Mouse (Mus musculus) MEL (cell line): ENCODE measurements at regions not wholly inside any gene's neighbourhood (a gene's known extent, or its start where the extent isn't known, plus 50 kb on each side); places are given as distances from the start of the nearest gene placed in this dataset.

ENCODE experiments used
- DNase-seq: peaks from one replicate; pipeline ENCODE4 v3.0.0; 2011; ENCODE audit warnings: low read depth, low spot score
- H3K27ac ChIP-seq: 2 replicates; pipeline ENCODE4 v1.5.1; 2012; ENCODE audit warnings: low read depth, mild to moderate bottlenecking, control low read depth, low read length, moderate library complexity; ENCODE audit not compliant: control insufficient read depth
- H3K27me3 ChIP-seq, 2 experiments: fragments of 150-350 bp in 1 of 2; sonication (generic) in 1 of 2; 2 replicates each; pipeline ENCODE4 v1.6.1; 2012; ENCODE audit warnings: low read length in 2 of 2, mild to moderate bottlenecking in 2 of 2, improper control_type of control experiment in 1 of 2, moderate library complexity in 1 of 2; ENCODE audit not compliant: insufficient read depth in 2 of 2, control insufficient read depth in 1 of 2
- H3K36me3 ChIP-seq, 2 experiments: 2 replicates each; pipeline ENCODE4 v1.6.1; 2012 to 2014; ENCODE audit warnings: low read length in 2 of 2, improper control_type of control experiment in 1 of 2, inconsistent platforms in 1 of 2, mild to moderate bottlenecking in 1 of 2; ENCODE audit not compliant: insufficient read depth in 2 of 2, control insufficient read depth in 1 of 2
- H3K4me1 ChIP-seq, 2 experiments: fragments of 150-350 bp in 1 of 2; sonication (generic) in 1 of 2; 2 replicates each; pipeline ENCODE4 v1.6.1; 2012; ENCODE audit warnings: low read length in 2 of 2, improper control_type of control experiment in 1 of 2, mild to moderate bottlenecking in 1 of 2; ENCODE audit not compliant: insufficient read depth in 2 of 2, control insufficient read depth in 1 of 2
- H3K4me3 ChIP-seq, 2 experiments: fragments of 150-350 bp in 1 of 2; sonication (generic) in 1 of 2; 2 replicates each; pipeline ENCODE4 v1.5.1; 2012; ENCODE audit warnings: low read depth in 2 of 2, low read length in 2 of 2, mild to moderate bottlenecking in 2 of 2, moderate library complexity in 2 of 2, control low read depth in 1 of 2, improper control_type of control experiment in 1 of 2; ENCODE audit not compliant: control insufficient read depth in 1 of 2, insufficient read depth in 1 of 2
- H3K79me2 ChIP-seq: 2 replicates; pipeline ENCODE4 v1.6.1; 2012; ENCODE audit warnings: mild to moderate bottlenecking, low read length, moderate library complexity; ENCODE audit not compliant: control insufficient read depth, poor library complexity, insufficient read depth
- H3K9ac ChIP-seq: 2 replicates; pipeline ENCODE4 v1.6.1; 2012; ENCODE audit warnings: low read depth, mild to moderate bottlenecking, control low read depth, low read length, moderate library complexity; ENCODE audit not compliant: control insufficient read depth, poor library complexity, severe bottlenecking
- H3K9me3 ChIP-seq: fragments of 150-350 bp; sonication (generic); replicated peaks from 2 replicates; pipeline ENCODE4 v1.6.1; 2012; ENCODE audit warnings: mild to moderate bottlenecking, low read length, improper control_type of control experiment, moderate library complexity; ENCODE audit not compliant: insufficient read depth
- BHLHE40 ChIP-seq: IDR thresholded peaks from 2 replicates; pipeline ENCODE4 v1.6.1; 2012; ENCODE audit warnings: low read depth, mild to moderate bottlenecking, inconsistent platforms, low read length, improper control_type of control experiment, borderline replicate concordance
- CHD2 ChIP-seq: IDR thresholded peaks from 2 replicates; pipeline ENCODE4 v1.6.1; 2011; ENCODE audit warnings: low read length, improper control_type of control experiment
- CTCF ChIP-seq, 3 experiments: IDR thresholded peaks in 2 of 3; conservative IDR thresholded peaks in 1 of 3; 2 replicates each; pipeline ENCODE4 v1.5.1; 2011 to 2012; ENCODE audit warnings: low read length in 3 of 3, low read depth in 2 of 3, mild to moderate bottlenecking in 2 of 3, improper control_type of control experiment in 1 of 3, inconsistent platforms in 1 of 3, mixed read lengths in 1 of 3, moderate library complexity in 1 of 3; ENCODE audit not compliant: control insufficient read depth in 1 of 3, insufficient read depth in 1 of 3, poor library complexity in 1 of 3, severe bottlenecking in 1 of 3
- E2F4 ChIP-seq: IDR thresholded peaks from 2 replicates; pipeline ENCODE4 v1.6.1; 2011; ENCODE audit warnings: low read depth, low read length, improper control_type of control experiment, borderline replicate concordance
- ELF1 ChIP-seq: IDR thresholded peaks from 2 replicates; pipeline ENCODE4 v1.6.1; 2014; ENCODE audit warnings: low read depth, mild to moderate bottlenecking, inconsistent platforms, low read length, improper control_type of control experiment, moderate library complexity
- EP300 ChIP-seq, 2 experiments: IDR thresholded peaks; 2 replicates each; pipeline ENCODE4 v1.6.1; 2011; ENCODE audit warnings: improper control_type of control experiment in 2 of 2, low read length in 2 of 2, low read depth in 1 of 2, mild to moderate bottlenecking in 1 of 2
- ETS1 ChIP-seq: IDR thresholded peaks from 2 replicates; pipeline ENCODE4 v1.6.1; 2012; ENCODE audit warnings: low read depth, mild to moderate bottlenecking, inconsistent platforms, low read length, improper control_type of control experiment, moderate library complexity
- GABPA ChIP-seq: IDR thresholded peaks from 2 replicates; pipeline ENCODE4 v1.6.1; 2012; ENCODE audit warnings: low read depth, mild to moderate bottlenecking, inconsistent platforms, low read length, improper control_type of control experiment, moderate library complexity
- HCFC1 ChIP-seq: IDR thresholded peaks from 2 replicates; pipeline ENCODE4 v1.6.1; 2012; ENCODE audit warnings: low read depth, mild to moderate bottlenecking, inconsistent platforms, low read length, improper control_type of control experiment, moderate library complexity
- MAZ ChIP-seq: IDR thresholded peaks from 2 replicates; pipeline ENCODE4 v1.6.1; 2012; ENCODE audit warnings: low read depth, mild to moderate bottlenecking, inconsistent platforms, low read length, improper control_type of control experiment
- MEF2A ChIP-seq: IDR thresholded peaks from 2 replicates; pipeline ENCODE4 v1.6.1; 2014; ENCODE audit warnings: low read depth, mild to moderate bottlenecking, inconsistent platforms, low read length, improper control_type of control experiment; ENCODE audit not compliant: poor library complexity, insufficient replicate concordance, severe bottlenecking; ENCODE audit errors: extremely low read depth
- MYC ChIP-seq: IDR thresholded peaks from 2 replicates; pipeline ENCODE4 v1.6.1; 2011; ENCODE audit warnings: low read depth, mild to moderate bottlenecking, low read length, improper control_type of control experiment, moderate library complexity
- NELFE ChIP-seq: IDR thresholded peaks from 2 replicates; pipeline ENCODE4 v1.6.1; 2011; ENCODE audit warnings: low read depth, low read length, improper control_type of control experiment
- POLR2A ChIP-seq, 2 experiments: IDR thresholded peaks; 2 replicates each; pipeline ENCODE4 v1.6.1; 2011 to 2012; ENCODE audit warnings: low read length in 2 of 2, mild to moderate bottlenecking in 2 of 2, control low read depth in 1 of 2, improper control_type of control experiment in 1 of 2, low read depth in 1 of 2, moderate library complexity in 1 of 2; ENCODE audit not compliant: control insufficient read depth in 1 of 2, insufficient read depth in 1 of 2, poor library complexity in 1 of 2
- POLR2AphosphoS2 ChIP-seq: IDR thresholded peaks from 2 replicates; pipeline ENCODE4 v1.6.1; 2011; ENCODE audit warnings: low read length, improper control_type of control experiment
- POLR2AphosphoS5 ChIP-seq: IDR thresholded peaks from 2 replicates; pipeline ENCODE4 v1.6.1; 2012; ENCODE audit warnings: low read depth, borderline replicate concordance, mild to moderate bottlenecking, inconsistent platforms, low read length, moderate library complexity, mixed read lengths
- RAD21 ChIP-seq: IDR thresholded peaks from 2 replicates; pipeline ENCODE4 v1.6.1; 2011; ENCODE audit warnings: mild to moderate bottlenecking, low read depth, low read length, improper control_type of control experiment
- RCOR1 ChIP-seq: IDR thresholded peaks from 2 replicates; pipeline ENCODE4 v1.6.1; 2012; ENCODE audit warnings: low read depth, mild to moderate bottlenecking, inconsistent platforms, low read length, improper control_type of control experiment
- SMC3 ChIP-seq: IDR thresholded peaks from 2 replicates; pipeline ENCODE4 v1.6.1; 2011; ENCODE audit warnings: low read depth, low read length, improper control_type of control experiment
- TAL1 ChIP-seq: IDR thresholded peaks from 2 replicates; pipeline ENCODE4 v1.6.1; 2012; ENCODE audit warnings: mild to moderate bottlenecking, inconsistent platforms, low read length, moderate library complexity, mixed read lengths
- TCF12 ChIP-seq: IDR thresholded peaks from 2 replicates; pipeline ENCODE4 v1.6.1; 2014; ENCODE audit warnings: low read depth, mild to moderate bottlenecking, inconsistent platforms, low read length, improper control_type of control experiment, moderate library complexity
- USF2 ChIP-seq, 2 experiments: IDR thresholded peaks; 2 replicates each; pipeline ENCODE4 v1.6.1; 2011 to 2012; ENCODE audit warnings: improper control_type of control experiment in 2 of 2, low read length in 2 of 2, borderline replicate concordance in 1 of 2, inconsistent platforms in 1 of 2, low read depth in 1 of 2, mild to moderate bottlenecking in 1 of 2; ENCODE audit not compliant: insufficient read depth in 1 of 2
- ZC3H11A ChIP-seq: IDR thresholded peaks from 2 replicates; pipeline ENCODE4 v1.6.1; 2012; ENCODE audit warnings: low read depth, mild to moderate bottlenecking, inconsistent platforms, low read length, improper control_type of control experiment
- ZMIZ1 ChIP-seq: IDR thresholded peaks from 2 replicates; pipeline ENCODE4 v1.6.1; 2012; ENCODE audit warnings: low read depth, mild to moderate bottlenecking, inconsistent platforms, low read length, improper control_type of control experiment, moderate library complexity
- ZNF384 ChIP-seq: IDR thresholded peaks from 2 replicates; pipeline ENCODE4 v1.6.1; 2012; ENCODE audit warnings: low read depth, mild to moderate bottlenecking, inconsistent platforms, low read length, improper control_type of control experiment

DNA sequence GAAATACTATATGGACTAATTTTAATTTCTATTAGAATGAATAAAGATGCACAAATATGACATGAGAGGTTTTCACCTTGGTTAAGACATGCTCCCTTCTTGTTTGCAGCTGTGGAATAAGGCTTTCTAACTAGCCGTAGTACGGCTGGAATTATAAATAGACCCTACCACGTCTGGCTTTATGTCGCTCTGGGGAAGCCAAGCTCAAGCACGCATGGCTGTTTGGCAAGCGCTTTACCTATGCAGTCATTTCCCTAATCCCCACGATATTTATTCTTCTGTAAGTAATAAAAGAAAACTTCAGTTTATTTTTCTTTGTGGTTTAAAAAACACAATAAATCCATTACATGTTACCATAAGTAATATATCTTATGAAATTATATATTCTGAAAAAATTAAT, 223.9 kb downstream of the Ube2cbp start:
- H3K27me3 ChIP-seq: no peaks in the 10 kb centered on the region
- no peak for DNase-seq
- H3K4me1 ChIP-seq: no peaks in the 10 kb centered on the region
- H3K36me3 ChIP-seq: no peaks in the 10 kb centered on the region
- H3K9me3 ChIP-seq: no peaks in the 10 kb centered on the region
- H3K9ac ChIP-seq: no peak overlapping the region
- TF ChIP-seq CHD2 (no peak), MAZ (no peak), EP300 (IDR thresholded peaks at IDR 0.05; ENCODE audit: low read depth in 1 of 2, low read length in 2 of 2) (no peak), HCFC1 (no peak), SMC3 (no peak), RAD21 (no peak), TAL1 (no peak), ZC3H11A (no peak), BHLHE40 (no peak), USF2 (IDR thresholded peaks at IDR 0.05; ENCODE audit: borderline replicate concordance in 1 of 2, insufficient read depth in 1 of 2, low read depth in 1 of 2, low read length in 2 of 2) (no peak), ZNF384 (no peak), NELFE (no peak), E2F4 (no peak), ETS1 (no peak), POLR2A (IDR thresholded peaks at IDR 0.05; ENCODE audit: control insufficient read depth in 1 of 2, insufficient read depth in 1 of 2, low read depth in 1 of 2, low read length in 2 of 2, poor library complexity in 1 of 2) (no peak)
- TF ChIP-seq, all 39 proteins: peak for 0
- no peaks in the 10 kb centered on the region for H3K79me2 ChIP-seq
- no peak overlapping the region for H3K4me3 ChIP-seq
- no peak overlapping the region for H3K27ac ChIP-seq

DNA sequence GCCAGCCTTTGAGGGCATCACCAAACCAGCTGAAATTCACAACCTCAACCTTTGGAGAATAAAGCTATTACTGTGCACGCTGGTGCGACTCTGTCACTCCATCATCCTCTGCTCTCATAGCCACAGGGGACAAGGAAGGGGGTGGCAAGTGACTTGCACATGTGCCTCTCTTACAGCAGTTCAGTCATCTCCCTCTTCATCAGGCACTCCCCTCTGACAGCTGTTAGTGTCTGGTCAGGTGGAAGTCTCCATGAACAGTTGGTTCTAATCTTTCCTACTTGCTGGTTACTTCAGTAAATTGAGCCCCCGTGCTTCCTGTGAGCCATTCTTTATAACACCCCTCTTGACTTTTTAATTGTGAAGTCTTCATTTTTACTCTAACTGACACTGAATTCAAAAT, 214.6 kb downstream of the Ube2cbp start:
- Histone ChIP-seq H3K4me3 (no peak overlapping the region), H3K4me1 (no peaks in the 10 kb centered on the region), H3K27ac (no peak overlapping the region), H3K79me2 (no peaks in the 10 kb centered on the region), H3K27me3 (no peaks in the 10 kb centered on the region), H3K36me3 (no peaks in the 10 kb centered on the region), H3K9me3 (no peaks in the 10 kb centered on the region), H3K9ac (no peak overlapping the region)
- DNase-seq: no peak
- TF ChIP-seq CTCF (IDR thresholded peaks at IDR 0.05 in 2 of 3, conservative IDR thresholded peaks at IDR 0.05 in 1 of 3; ENCODE audit: control insufficient read depth in 1 of 3, insufficient read depth in 1 of 3, low read depth in 2 of 3, low read length in 3 of 3, poor library complexity in 1 of 3, severe bottlenecking in 1 of 3): no peak
- no peak for TF ChIP-seq E2F4
- TF ChIP-seq MYC: no peak
- no peak for TF ChIP-seq NELFE
- no peak for TF ChIP-seq HCFC1
- TF ChIP-seq ZMIZ1: no peak
- TF ChIP-seq SMC3: no peak
- no peak for TF ChIP-seq GABPA
- no peak for TF ChIP-seq BHLHE40
- no peak for TF ChIP-seq RCOR1
- no peak for TF ChIP-seq ELF1
- no peak for TF ChIP-seq TCF12
- no peak for TF ChIP-seq POLR2AphosphoS5
- no peak for TF ChIP-seq ZNF384
- no peak for TF ChIP-seq TAL1
- TF ChIP-seq POLR2AphosphoS2: no peak
- no peak for TF ChIP-seq ZC3H11A
- no peak for TF ChIP-seq MEF2A
- no peak for TF ChIP-seq CHD2
